Mouse (Mus musculus) neutrophil, adult 5-6 weeks (primary cell): Measurements from ENCODE around the gene Hsd3b2. TPM values are rescaled to one million over a fixed set of nuclear protein-coding genes. Genes with fewer than 3 reads are reported as not detected.
"Not testable (repeated sequence)": the region's sequence is repeated elsewhere in the genome, so short reads cannot be mapped to it uniquely, and the experiment has no call there.

Experiments used
- ATAC-seq: fragments of 151-379, 151-347 bp; 2 replicates; pipeline ENCODE4 v1.8.0; 2017; ENCODE audit warnings: mild to moderate bottlenecking, moderate TSS enrichment; ENCODE audit not compliant: insufficient number of reproducible peaks, poor library complexity, low FRiP score, severe bottlenecking; ENCODE audit errors: extremely low read depth
- total RNA-seq: library from RNA; stranded (forward); fragments of 200-1000 nt; gene quantifications from 2 replicates; pipeline ENCODE4 v1.2.3, GENCODE M21; 2017

The Hsd3b2 gene
- 0.12 TPM in 2 replicates for total RNA-seq

GRCm38 (mm10) chr3:98724376-98724775, at the start of gene Hsd3b2:
TSS of gene Hsd3b2 (minus strand) at chr3:98724543.
- no peak for ATAC-seq

DNA sequence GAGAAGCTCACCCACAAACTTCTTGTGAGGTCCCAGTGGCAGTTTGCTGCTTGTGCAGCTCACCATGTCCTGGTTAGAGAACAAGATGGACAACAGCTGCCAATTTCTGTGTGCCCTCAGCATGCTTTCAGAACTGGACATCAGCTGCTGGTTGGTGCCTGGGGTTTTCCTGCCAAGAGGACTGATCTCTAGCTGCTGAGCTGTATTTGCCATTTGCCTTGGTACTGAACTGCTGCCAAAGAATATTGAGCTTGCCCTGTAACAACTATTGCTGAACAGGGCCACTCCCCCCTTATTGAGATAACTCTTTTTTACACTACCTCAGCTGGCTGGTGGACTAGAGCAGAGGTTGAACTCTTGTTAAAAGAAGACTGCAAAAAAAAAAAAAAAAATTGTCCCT, 39.8 kb upstream of the Hsd3b2 start:
- no peak for ATAC-seq

- ATAC-seq, result no peak
These were observed 32.5 kb upstream of the Hsd3b2 start for GRCm38 (mm10) chr3:98756836-98757235.

DNA sequence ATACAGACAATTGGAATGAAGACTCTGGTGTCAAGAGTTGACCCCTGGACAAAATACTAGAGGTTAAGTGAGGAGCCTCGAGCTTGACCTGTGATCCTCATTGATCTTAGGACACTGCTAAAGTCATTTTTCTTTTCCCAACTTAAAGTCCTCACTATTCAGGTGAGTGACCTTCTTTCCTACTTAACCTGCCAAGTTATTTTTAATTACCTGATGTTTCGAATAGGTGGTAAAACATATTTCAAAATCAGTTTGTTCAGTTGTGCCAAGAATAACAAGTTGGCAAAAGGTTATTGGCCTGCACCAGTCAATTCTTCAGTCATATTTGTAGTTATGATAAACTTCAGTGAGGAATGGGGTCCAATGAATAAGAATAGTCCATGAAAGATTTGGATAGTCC, 27.8 kb upstream of the Hsd3b2 start:
- ATAC-seq, result no peak

GRCm38 (mm10) chr3:98741043-98741442, 16.7 kb upstream of the Hsd3b2 start:
- ATAC-seq, result not testable (repeated sequence)

GRCm38 (mm10) chr3:98734340-98734739, 10.0 kb upstream of the Hsd3b2 start:
- ATAC-seq, result no peak

- ATAC-seq, result no peak
These were observed 9.4 kb upstream of the Hsd3b2 start for GRCm38 (mm10) chr3:98733724-98734123.

GRCm38 (mm10) chr3:98726281-98726680, 1.9 kb upstream of the Hsd3b2 start:
- ATAC-seq, result no peak

DNA sequence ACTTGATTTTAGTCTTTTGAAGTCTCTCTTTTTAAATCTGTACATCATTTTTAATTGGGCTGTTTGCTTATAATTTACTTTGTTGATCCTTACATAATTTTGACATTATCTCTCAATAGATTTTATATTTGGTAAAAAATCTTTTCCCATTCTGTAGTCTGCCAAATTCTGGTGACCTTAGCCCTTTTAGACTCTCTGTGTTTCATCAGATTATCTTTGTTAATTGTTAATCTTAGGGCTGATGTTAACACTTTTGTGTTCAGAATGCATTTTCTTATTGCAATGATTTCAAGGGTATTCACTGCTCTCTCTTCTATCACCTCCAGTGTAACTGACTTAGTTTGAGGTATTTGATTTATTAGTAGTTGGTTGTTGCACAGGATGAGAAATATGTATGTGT, 3.6 kb downstream of the Hsd3b2 start:
- ATAC-seq, result no peak

- ATAC-seq, result no peak
These were observed 41.9 kb downstream of the Hsd3b2 start for GRCm38 (mm10) chr3:98682401-98682800.

- ATAC-seq, result no peak
These were observed 43.6 kb downstream of the Hsd3b2 start for GRCm38 (mm10) chr3:98680786-98681185.

Other genes starting within 250 kb of the Hsd3b2 start
- not detected in 2 replicates for gene Hsd3b4, start 214.0 kb downstream of the Hsd3b2 start, total RNA-seq
- gene Gm10681, start 135.7 kb downstream of the Hsd3b2 start, total RNA-seq, result not detected in 2 replicates
- not detected in 2 replicates for gene Hsd3b5, start 94.3 kb downstream of the Hsd3b2 start, total RNA-seq
- gene Hsd3b3, start 38.6 kb upstream of the Hsd3b2 start, total RNA-seq, result not detected in 2 replicates
- gene Hsd3b6, start 89.9 kb upstream of the Hsd3b2 start, total RNA-seq, result not detected in 2 replicates
- not detected in 2 replicates for gene Hsd3b1, start 135.3 kb upstream of the Hsd3b2 start, total RNA-seq
- gene Hao2, start 168.7 kb upstream of the Hsd3b2 start, total RNA-seq, result not detected in 2 replicates